Mouse (Mus musculus) midbrain, embryonic 10.5 days (tissue): ENCODE measurements around the gene Mpeg1. TPM values are rescaled to one million over a fixed set of nuclear protein-coding genes. Genes with fewer than 3 reads are reported as not detected.
A peak's percentile ranks its signal among the peaks of the same experiment; 100 is the strongest.

Source experiments
- DNase-seq: peaks from one replicate; pipeline ENCODE4 v3.0.0-alpha.2; 2017; ENCODE audit warnings: low spot score
- H3K27ac ChIP-seq: fragments of 300-500 bp; sonication (generic); replicated peaks from 2 replicates; pipeline ENCODE4 v1.5.1; 2016; ENCODE audit warnings: mild to moderate bottlenecking
- H3K27me3 ChIP-seq: fragments of 300-500 bp; sonication (generic); 2 replicates; pipeline ENCODE4 v1.6.1; 2016; ENCODE audit warnings: low read depth, mild to moderate bottlenecking; ENCODE audit not compliant: poor library complexity, severe bottlenecking
- H3K36me3 ChIP-seq: fragments of 300-500 bp; sonication (generic); 2 replicates; pipeline ENCODE4 v1.6.1; 2016; ENCODE audit warnings: mild to moderate bottlenecking, moderate library complexity
- H3K4me1 ChIP-seq: fragments of 300-500 bp; sonication (generic); 2 replicates; pipeline ENCODE4 v1.6.1; 2016
- H3K4me3 ChIP-seq: fragments of 300-500 bp; sonication (generic); 2 replicates; pipeline ENCODE4 v1.5.1; 2016; ENCODE audit warnings: mild to moderate bottlenecking, moderate library complexity
- H3K9me3 ChIP-seq: fragments of 300-500 bp; sonication (generic); replicated peaks from 2 replicates; pipeline ENCODE4 v1.6.1; 2016; ENCODE audit warnings: mild to moderate bottlenecking
- WGBS: fragments of 180-500 bp; shearing (Covaris S2); methylation state at CpG from one replicate; pipeline ENCODE4 v1.1.7; 2016; 5-methylcytosine and 5-hydroxymethylcytosine counted together
- polyA plus RNA-seq: library from polyadenylated mRNA; unstranded; fragments of >200 nt; fragmentation: Nextera tagmentation; extraction: Ambion mirVana; gene quantifications from 2 replicates; pipeline ENCODE4 v1.2.1, GENCODE M21; 2016

Gene Mpeg1
- polyA plus RNA-seq, 1 experiment from 2014 or later: 0.19 TPM

GRCm38 (mm10) chr19:12498941-12499340 lies 38.4 kb downstream of the Mpeg1 start:
- no peaks in the 10 kb centered on the region for H3K27me3 ChIP-seq
- H3K36me3 ChIP-seq: peaks cover 36% of the 10 kb centered on the region
- peak; percentile 12 for DNase-seq
- H3K4me1 ChIP-seq: peaks cover 73% of the 10 kb centered on the region
- H3K9me3 ChIP-seq: no peaks in the 10 kb centered on the region
- 71% methylated on average over 1 of the region's 1 CpGs for WGBS
- peak overlapping the region; percentile 99 for H3K27ac ChIP-seq
- peak overlapping the region; percentile 96 for H3K4me3 ChIP-seq

- peak overlapping the region; percentile 96 for H3K4me3 ChIP-seq
Measured at GRCm38 (mm10) chr19:12499485-12499884, 38.9 kb downstream of the Mpeg1 start.

GRCm38 (mm10) chr19:12500124-12500523 lies 39.5 kb downstream of the Mpeg1 start:
- peak overlapping the region; percentile 99 for H3K27ac ChIP-seq
- DNase-seq: peak; percentile 70
- H3K4me3 ChIP-seq: peak overlapping the region; percentile 96
- peaks cover 36% of the 10 kb centered on the region for H3K36me3 ChIP-seq
- 0% methylated on average over 3 of the region's 3 CpGs for WGBS
- H3K9me3 ChIP-seq: no peaks in the 10 kb centered on the region
- no peaks in the 10 kb centered on the region for H3K27me3 ChIP-seq
- peaks cover 61% of the 10 kb centered on the region for H3K4me1 ChIP-seq

More at GRCm38 (mm10) chr19:12499485-12499884, 38.9 kb downstream of the Mpeg1 start:
- WGBS: 6% methylated on average over 2 of the region's 2 CpGs
- Histone ChIP-seq H3K27ac (peak overlapping the region; percentile 99), H3K9me3 (no peaks in the 10 kb centered on the region), H3K4me1 (peaks cover 68% of the 10 kb centered on the region), H3K36me3 (peaks cover 36% of the 10 kb centered on the region), H3K27me3 (no peaks in the 10 kb centered on the region)
- DNase-seq: peak; percentile 44

- WGBS: under 1% methylated on average over 37 of the region's 38 CpGs
- peak; percentile 61 for DNase-seq
- H3K27me3 ChIP-seq: no peaks in the 10 kb centered on the region
- peak overlapping the region; percentile 99 for H3K27ac ChIP-seq
- H3K4me3 ChIP-seq: peak overlapping the region; percentile 96
- no peaks in the 10 kb centered on the region for H3K9me3 ChIP-seq
- H3K36me3 ChIP-seq: peaks cover 33% of the 10 kb centered on the region
- peaks cover 54% of the 10 kb centered on the region for H3K4me1 ChIP-seq
Measured at GRCm38 (mm10) chr19:12500881-12501311, 40.3 kb downstream of the Mpeg1 start.

GRCm38 (mm10) chr19:12501370-12502347 lies 41.1 kb downstream of the Mpeg1 start, which contains the start of gene Dtx4:
Gene Dtx4 (minus strand): TSS chr19:12501454.
- peak; percentile 95 for DNase-seq
- H3K27ac ChIP-seq: peak within 1 kb of the TSS; percentile 99
- under 1% methylated on average over 80 of the region's 80 CpGs for WGBS

GRCm38 (mm10) chr19:12502756-12503155 lies 42.2 kb downstream of the Mpeg1 start:
- peaks cover 14% of the 10 kb centered on the region for H3K36me3 ChIP-seq
- no peak for DNase-seq
- no peak overlapping the region for H3K27ac ChIP-seq
- no peak overlapping the region for H3K4me3 ChIP-seq
- no peaks in the 10 kb centered on the region for H3K9me3 ChIP-seq
- no peaks in the 10 kb centered on the region for H3K27me3 ChIP-seq
- WGBS: 93% methylated on average over 7 of the region's 7 CpGs
- peaks cover 35% of the 10 kb centered on the region for H3K4me1 ChIP-seq

More at GRCm38 (mm10) chr19:12501370-12502347, 41.1 kb downstream of the Mpeg1 start, which contains the start of gene Dtx4:
- Histone ChIP-seq H3K36me3 (peaks cover 25% of the 10 kb centered on the region), H3K27me3 (no peaks in the 10 kb centered on the region), H3K4me3 (peak within 1 kb of the TSS; percentile 96), H3K9me3 (no peaks in the 10 kb centered on the region), H3K4me1 (peaks cover 46% of the 10 kb centered on the region)

GRCm38 (mm10) chr19:12514621-12515020 lies 54.0 kb downstream of the Mpeg1 start:
- Histone ChIP-seq H3K36me3 (no peaks in the 10 kb centered on the region), H3K4me3 (no peak overlapping the region), H3K27ac (no peak overlapping the region), H3K27me3 (no peaks in the 10 kb centered on the region), H3K9me3 (no peaks in the 10 kb centered on the region), H3K4me1 (no peaks in the 10 kb centered on the region)
- no peak for DNase-seq

Other genes with a start within 250 kb of the Mpeg1 start
- gene Olfr1432, start 228.2 kb upstream of the Mpeg1 start, polyA plus RNA-seq: not detected in 2 replicates
- not detected in 2 replicates for gene Olfr262, start 219.1 kb upstream of the Mpeg1 start, polyA plus RNA-seq
- gene Olfr235, start 199.7 kb upstream of the Mpeg1 start, polyA plus RNA-seq: not detected in 2 replicates
- gene Olfr1434, start 180.9 kb upstream of the Mpeg1 start, polyA plus RNA-seq: not detected in 2 replicates
- gene Olfr1436, start 161.6 kb upstream of the Mpeg1 start, polyA plus RNA-seq: not detected in 2 replicates
- not detected in 2 replicates for gene Olfr1437, start 135.7 kb upstream of the Mpeg1 start, polyA plus RNA-seq
- gene Olfr1438-ps1, start 124.9 kb upstream of the Mpeg1 start, polyA plus RNA-seq: not detected in 2 replicates
- not detected in 2 replicates for gene Olfr1440, start 73.5 kb upstream of the Mpeg1 start, polyA plus RNA-seq
- not detected in 2 replicates for gene Olfr1441, start 43.3 kb upstream of the Mpeg1 start, polyA plus RNA-seq
- gene Pfpl, start 32.9 kb upstream of the Mpeg1 start, polyA plus RNA-seq: not detected in 2 replicates
- 54.9 and 59.2 TPM in 2 replicates for gene Dtx4, start 40.7 kb downstream of the Mpeg1 start, polyA plus RNA-seq
- 20.9 and 21.0 TPM in 2 replicates for gene Fam111a, start 85.0 kb downstream of the Mpeg1 start, polyA plus RNA-seq
- gene Gm4952, start 139.2 kb downstream of the Mpeg1 start, polyA plus RNA-seq: not detected in 2 replicates
- not detected in 2 replicates for gene Glyat, start 172.5 kb downstream of the Mpeg1 start, polyA plus RNA-seq
- gene Olfr1442, start 209.7 kb downstream of the Mpeg1 start, polyA plus RNA-seq: not detected in 2 replicates
- not detected in 2 replicates for gene Olfr1443, start 217.3 kb downstream of the Mpeg1 start, polyA plus RNA-seq
- gene Keg1, start 235.0 kb downstream of the Mpeg1 start, polyA plus RNA-seq: not detected in 2 replicates